Mouse (Mus musculus): ENCODE measurements around the gene Tanc2.

Gene Tanc2

GRCm38 (mm10) chr11:105648026-105648425 lies 58.2 kb downstream of the Tanc2 start:
- DNase-seq (ENCODE audit: low spot score): no peak

DNA sequence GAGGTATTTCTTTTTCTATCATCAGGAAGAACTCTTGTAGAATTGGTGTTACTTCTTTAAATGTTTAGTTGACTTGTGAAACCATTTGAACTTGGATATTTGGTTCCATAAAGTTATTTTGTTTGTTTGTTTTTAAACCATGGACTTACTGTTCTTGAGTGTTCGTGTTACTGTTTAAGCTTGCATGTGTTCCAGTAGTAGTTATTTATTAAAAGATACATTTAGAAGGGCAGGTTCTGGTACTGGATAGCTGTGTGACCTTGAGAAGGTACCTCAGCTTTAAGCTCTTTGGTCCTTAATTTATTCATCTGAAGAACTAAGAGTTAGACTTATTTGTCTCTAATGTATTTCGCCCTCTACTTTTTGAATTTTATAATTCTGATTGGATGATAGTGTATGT lies 64.8 kb downstream of the Tanc2 start:
- DNase-seq (ENCODE audit: low spot score): no peak

GRCm38 (mm10) chr11:105655335-105655734 lies 65.5 kb downstream of the Tanc2 start:
- peak; percentile 11 for DNase-seq (ENCODE audit: low spot score)

- no peak for DNase-seq (ENCODE audit: low spot score)
These were observed 78.1 kb downstream of the Tanc2 start for GRCm38 (mm10) chr11:105667879-105668278.

DNA sequence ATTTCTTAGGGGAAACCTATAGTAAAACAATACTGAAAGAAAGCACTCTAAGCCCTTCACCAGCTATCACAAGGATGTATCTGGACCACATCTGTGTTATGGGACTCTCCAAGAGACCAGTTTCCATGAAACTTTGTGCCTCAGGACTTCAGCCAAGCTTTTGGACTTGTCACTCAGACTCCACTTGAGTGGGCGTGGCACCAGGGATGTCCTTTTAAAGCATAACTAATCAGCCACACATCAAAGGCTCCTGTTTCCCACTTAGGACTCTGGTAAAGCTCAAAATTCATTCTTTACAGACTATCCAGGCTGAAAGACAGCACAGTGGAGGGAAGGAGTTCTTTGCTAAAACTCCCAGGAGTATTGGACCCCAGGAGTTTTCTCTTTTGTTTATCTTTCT lies 89.2 kb downstream of the Tanc2 start:
- no peak for DNase-seq (ENCODE audit: low spot score)

- no peak for DNase-seq (ENCODE audit: low spot score)
These were observed 95.0 kb downstream of the Tanc2 start for GRCm38 (mm10) chr11:105684747-105685146.

DNA sequence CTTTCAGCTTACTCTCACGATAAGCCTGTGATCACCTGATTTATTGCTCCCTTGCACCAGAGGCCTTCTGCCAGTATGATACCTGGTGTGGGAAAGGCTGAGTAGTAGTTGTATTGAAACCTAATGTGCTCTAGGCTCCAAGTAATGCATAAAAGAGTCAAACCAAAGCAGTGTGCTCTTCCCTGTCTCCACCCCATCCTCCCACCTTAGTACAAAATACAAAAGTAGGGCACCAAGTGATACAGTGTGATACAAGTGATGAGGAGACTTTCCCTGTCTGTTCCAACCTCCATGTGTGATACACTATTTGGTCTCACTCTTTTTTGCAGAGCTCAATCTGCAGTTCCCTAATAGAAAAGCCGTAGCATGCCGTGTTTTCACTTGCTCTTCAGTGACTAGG lies 110.7 kb downstream of the Tanc2 start:
- no peak for DNase-seq (ENCODE audit: low spot score)

- DNase-seq (ENCODE audit: low spot score): no peak
These were observed 129.9 kb downstream of the Tanc2 start for GRCm38 (mm10) chr11:105719660-105720059.

GRCm38 (mm10) chr11:105731541-105731940 lies 141.8 kb downstream of the Tanc2 start:
- peak; percentile 37 for DNase-seq (ENCODE audit: low spot score)

DNA sequence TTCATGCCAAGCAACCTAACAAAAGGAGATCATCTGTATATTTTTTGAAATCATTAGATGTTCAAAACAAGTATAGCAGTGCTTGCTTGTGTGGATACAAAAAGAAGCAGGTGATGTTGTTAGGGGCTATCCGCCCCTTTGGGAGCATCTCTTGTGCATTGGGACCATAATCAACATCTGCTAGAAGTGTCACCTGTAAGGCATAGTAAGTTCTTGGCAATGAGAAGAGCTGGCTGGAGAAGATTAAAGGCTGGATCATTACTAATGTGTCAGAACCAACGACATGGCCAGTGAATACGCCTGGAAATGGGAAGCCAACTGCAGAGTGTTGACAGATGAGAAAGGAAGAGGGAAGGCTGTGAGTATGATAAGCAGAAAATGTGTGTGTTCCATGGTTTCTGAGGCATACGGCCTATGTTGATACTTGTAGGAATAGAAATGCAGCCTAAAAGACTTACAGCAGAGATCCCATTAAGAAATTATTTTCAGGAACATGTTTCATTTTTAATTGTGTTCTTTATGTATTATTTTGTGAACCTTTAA lies 142.3 kb downstream of the Tanc2 start:
- DNase-seq (ENCODE audit: low spot score): no peak

DNA sequence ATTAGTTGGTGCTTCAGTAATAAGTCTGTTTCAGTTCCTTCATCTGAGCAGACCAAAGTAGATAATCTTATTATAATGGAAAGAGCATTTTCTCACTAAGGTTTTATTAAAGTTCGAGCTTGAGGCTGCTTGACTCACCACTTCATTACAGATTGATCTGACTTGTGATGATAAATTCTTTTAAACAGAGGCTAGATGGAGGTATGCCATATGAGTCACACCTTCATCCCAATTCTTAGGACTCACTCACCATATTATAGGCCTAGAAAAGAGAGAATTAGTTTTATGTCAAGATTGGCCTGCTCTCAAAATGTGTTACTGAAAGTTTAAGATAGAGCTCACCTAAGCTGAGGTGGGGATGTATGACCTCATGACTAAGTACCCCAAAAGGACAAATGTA lies 153.4 kb downstream of the Tanc2 start:
- no peak for DNase-seq (ENCODE audit: low spot score)

DNA sequence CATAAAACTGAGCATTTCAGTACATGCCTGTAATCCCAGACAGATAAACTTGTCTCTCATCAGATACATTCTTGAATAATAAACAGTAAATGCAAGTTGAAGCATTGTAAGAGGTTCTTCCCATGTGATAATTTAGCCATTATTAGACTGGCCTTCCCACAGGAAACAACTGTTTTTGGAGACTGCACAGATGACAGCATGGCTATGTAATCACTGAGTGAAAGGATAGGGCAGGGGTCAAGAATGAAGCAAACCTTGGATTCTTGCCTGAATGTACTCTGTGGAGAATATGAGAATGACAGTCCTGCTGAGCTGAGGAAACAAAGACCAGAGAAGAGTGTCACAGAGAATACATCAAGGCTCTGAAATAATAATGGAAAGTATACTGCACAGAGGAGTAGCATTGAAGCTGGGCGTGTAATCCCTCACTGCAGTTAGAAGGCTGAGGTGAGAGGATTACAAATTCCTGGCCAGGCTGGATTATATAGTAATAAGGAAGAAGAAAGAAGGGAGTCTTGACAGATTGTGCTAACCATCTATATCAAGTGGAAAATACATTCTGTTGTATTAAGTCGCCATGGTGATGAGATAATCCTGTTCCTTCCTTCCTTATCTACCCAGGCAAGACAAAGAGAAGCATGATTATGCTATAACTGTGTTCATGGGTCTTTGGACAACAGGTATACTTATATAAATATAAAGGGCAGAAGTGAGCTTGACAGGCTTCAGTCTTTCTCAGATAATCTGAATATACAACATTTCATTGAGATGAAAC lies 159.7 kb downstream of the Tanc2 start:
- DNase-seq (ENCODE audit: low spot score): no peak

DNA sequence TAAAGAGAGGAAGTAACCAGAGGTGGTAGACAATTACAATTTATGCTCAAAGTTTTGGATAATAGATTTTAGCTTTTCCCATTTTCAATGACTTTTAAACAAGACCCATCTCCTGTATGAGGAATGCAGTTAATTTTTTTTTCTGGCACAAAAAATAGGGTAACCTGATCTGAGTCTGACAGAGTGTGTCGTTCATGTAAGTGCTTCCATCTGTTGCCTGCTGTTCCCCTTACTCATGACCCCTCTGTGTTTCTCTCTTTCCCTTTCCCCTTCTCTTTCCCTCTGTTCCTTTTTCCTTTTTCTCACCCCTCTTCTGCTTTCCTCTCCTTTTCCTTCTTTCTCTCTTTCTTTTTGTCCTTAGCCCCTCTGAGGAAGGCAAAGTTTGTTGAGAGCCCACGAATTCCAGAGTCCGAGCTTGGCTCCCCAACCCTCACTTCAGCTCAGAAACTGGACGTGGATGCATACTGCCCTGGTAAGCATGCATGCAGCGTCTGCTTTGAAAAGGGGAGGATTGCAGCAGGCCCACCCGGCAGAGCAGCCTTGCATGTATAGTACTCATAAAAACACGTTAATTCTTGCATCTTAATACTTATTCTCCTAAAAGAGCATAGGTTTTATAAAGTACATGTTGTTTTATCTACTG lies 168.9 kb downstream of the Tanc2 start:
- no peak for DNase-seq (ENCODE audit: low spot score)

GRCm38 (mm10) chr11:105759413-105759812 lies 169.6 kb downstream of the Tanc2 start:
- no peak for DNase-seq (ENCODE audit: low spot score)

- no peak for DNase-seq (ENCODE audit: low spot score)
These were observed 170.6 kb downstream of the Tanc2 start for GRCm38 (mm10) chr11:105760346-105760745.

GRCm38 (mm10) chr11:105777802-105778201 lies 188.0 kb downstream of the Tanc2 start:
- no peak for DNase-seq (ENCODE audit: low spot score)

DNA sequence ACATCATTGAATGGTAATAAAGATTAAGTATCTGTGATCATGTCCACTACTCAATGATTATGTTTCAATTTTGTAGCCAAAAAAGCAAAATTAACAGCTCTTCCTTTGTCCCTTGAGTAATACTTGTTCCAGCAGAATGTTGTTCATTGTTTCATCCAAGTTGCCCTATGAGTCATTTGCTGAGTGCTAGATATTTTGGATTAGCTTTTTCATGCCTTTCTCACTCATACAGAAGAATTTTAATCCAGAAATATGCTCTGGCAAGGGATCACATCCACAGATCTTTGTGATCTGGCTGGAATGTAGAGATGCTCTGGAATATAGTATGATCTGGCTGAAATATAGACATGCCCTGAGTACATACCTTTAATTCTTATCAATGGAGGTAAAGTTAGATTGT lies 202.7 kb downstream of the Tanc2 start:
- DNase-seq (ENCODE audit: low spot score): no peak

- DNase-seq (ENCODE audit: low spot score): no peak
These were observed 213.9 kb downstream of the Tanc2 start for GRCm38 (mm10) chr11:105803686-105804085.

- DNase-seq (ENCODE audit: low spot score): no peak
These were observed 215.0 kb downstream of the Tanc2 start for GRCm38 (mm10) chr11:105804776-105805175.

GRCm38 (mm10) chr11:105807103-105807502 lies 217.3 kb downstream of the Tanc2 start:
- DNase-seq (ENCODE audit: low spot score): no peak

DNA sequence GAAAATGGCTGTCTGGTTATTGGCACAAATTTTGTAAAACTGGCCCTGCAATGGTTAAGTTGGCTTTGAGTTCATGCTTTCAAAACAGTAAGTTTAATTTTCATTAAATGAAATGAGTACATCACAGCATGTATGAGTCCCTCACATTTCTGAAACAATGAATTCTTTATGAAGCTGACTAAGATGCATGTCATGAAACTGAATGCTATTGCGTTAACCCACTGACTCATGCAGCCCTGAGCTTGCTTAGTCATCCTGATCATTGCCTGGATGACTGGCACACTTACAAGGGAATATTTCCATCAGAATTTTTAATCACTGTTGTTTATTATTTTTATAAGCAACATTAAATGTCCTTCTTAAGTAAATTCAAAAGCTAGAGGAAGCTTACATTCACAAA lies 233.5 kb downstream of the Tanc2 start:
- no peak for DNase-seq (ENCODE audit: low spot score)

GRCm38 (mm10) chr11:105823759-105824158 lies 234.0 kb downstream of the Tanc2 start:
- no peak for DNase-seq (ENCODE audit: low spot score)

- DNase-seq (ENCODE audit: low spot score): peak; percentile 32
These were observed 238.4 kb downstream of the Tanc2 start for GRCm38 (mm10) chr11:105828175-105828574.

Data from layer of hippocampus, adult 11-12 months (tissue).